Mouse (Mus musculus) intestine, embryonic 16.5 days (tissue): ENCODE results near the gene 4921504E06Rik. TPM values are rescaled to one million over a fixed set of nuclear protein-coding genes. Genes with fewer than 3 reads are reported as not detected.

Experiments used
- ATAC-seq: fragments of 200-750 bp; cut with Nextera tagmentation; 2 replicates; pipeline ENCODE4 v1.8.0; 2017; ENCODE audit warnings: moderate TSS enrichment, moderate library complexity
- H3K27ac ChIP-seq: fragments of 300-500 bp; sonication (generic); 2 replicates; pipeline ENCODE4 v1.5.1; 2014; ENCODE audit warnings: mild to moderate bottlenecking, low read length
- H3K27me3 ChIP-seq: fragments of 300-500 bp; sonication (generic); replicated peaks from 2 replicates; pipeline ENCODE4 v1.6.1; 2014; ENCODE audit warnings: low read length, control low read depth, mixed read lengths; ENCODE audit not compliant: control insufficient read depth, insufficient read depth
- H3K36me3 ChIP-seq: fragments of 300-500 bp; sonication (generic); 2 replicates; pipeline ENCODE4 v1.6.1; 2014; ENCODE audit warnings: low read length, control low read depth; ENCODE audit not compliant: control insufficient read depth, insufficient read depth
- H3K4me1 ChIP-seq: fragments of 300-500 bp; sonication (generic); 2 replicates; pipeline ENCODE4 v1.6.1; 2014; ENCODE audit warnings: low read length, control low read depth, mixed read lengths; ENCODE audit not compliant: control insufficient read depth, insufficient read depth
- H3K4me2 ChIP-seq: fragments of 300-500 bp; sonication (generic); 2 replicates; pipeline ENCODE4 v1.6.1; 2014; ENCODE audit warnings: low read depth, low read length, control low read depth
- H3K4me3 ChIP-seq: fragments of 300-500 bp; sonication (generic); 2 replicates; pipeline ENCODE4 v1.5.1; 2014; ENCODE audit warnings: mild to moderate bottlenecking, low read length
- H3K9ac ChIP-seq: fragments of 300-500 bp; sonication (generic); 2 replicates; pipeline ENCODE4 v1.6.1; 2014; ENCODE audit warnings: low read depth, low read length
- H3K9me3 ChIP-seq: fragments of 300-500 bp; sonication (generic); 2 replicates; pipeline ENCODE4 v1.6.1; 2016; ENCODE audit warnings: low read length, control low read depth; ENCODE audit not compliant: control insufficient read depth
- WGBS: fragments of 180-500 bp; shearing (Covaris S2); extraction: QIAGEN DNeasy Blood & Tissue Kit; methylation state at CpG from one replicate; pipeline ENCODE4 v1.1.7; 2014; 5-methylcytosine and 5-hydroxymethylcytosine counted together
- polyA plus RNA-seq: library from polyadenylated mRNA; unstranded; fragments of >200 nt; fragmentation: Nextera tagmentation; extraction: Ambion mirVana; gene quantifications from 2 replicates; pipeline ENCODE4 v1.2.1, GENCODE M21; 2015

4921504E06Rik gene
- polyA plus RNA-seq, 1 experiment from 2014 or later = not detected

DNA sequence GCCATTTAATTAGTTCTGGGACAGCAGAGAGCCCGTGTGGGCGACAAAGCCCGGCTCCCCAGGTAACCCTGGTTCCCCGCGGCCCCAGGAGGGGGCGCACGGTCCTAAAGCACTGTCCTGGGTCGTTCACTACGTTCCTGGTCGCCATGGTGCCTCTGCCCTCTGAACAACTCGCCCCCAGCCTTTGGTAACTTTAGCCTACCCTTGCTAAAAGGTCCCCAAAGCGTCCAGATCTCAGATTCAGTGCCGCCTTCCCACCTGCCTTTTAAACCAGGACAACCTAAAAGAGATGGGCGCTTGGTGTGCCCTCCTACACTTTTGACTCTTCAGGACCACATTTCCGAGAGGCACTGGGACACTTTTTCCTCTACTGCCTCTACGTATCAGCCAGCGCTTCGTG lies 122.5 kb downstream of the 4921504E06Rik start:
- H3K4me2 ChIP-seq = no peak overlapping the region
- no peaks in the 10 kb centered on the region for H3K36me3 ChIP-seq
- H3K4me3 ChIP-seq = peak overlapping the region; percentile 22; the same call in 1 of the 2 replicates
- no peaks in the 10 kb centered on the region for H3K4me1 ChIP-seq
- peaks cover 51% of the 10 kb centered on the region for H3K27me3 ChIP-seq
- peak; percentile 74 for ATAC-seq
- no peak overlapping the region for H3K27ac ChIP-seq
- H3K9me3 ChIP-seq = no peaks in the 10 kb centered on the region
- H3K9ac ChIP-seq = 0 out of 2 replicates have a peak overlapping the region, but pooled peaks have one; percentile 7
- WGBS = under 1% methylated on average over 18 of the region's 18 CpGs

- Histone ChIP-seq H3K4me3 (peak overlapping the region; percentile 22; the same call in 1 of the 2 replicates), H3K27ac (no peak overlapping the region), H3K36me3 (no peaks in the 10 kb centered on the region), H3K4me2 (no peak overlapping the region), H3K9me3 (no peaks in the 10 kb centered on the region), H3K27me3 (peaks cover 51% of the 10 kb centered on the region), H3K4me1 (no peaks in the 10 kb centered on the region), H3K9ac (no peak overlapping the region)
- WGBS = under 1% methylated on average over 33 of the region's 33 CpGs
- 0 out of 2 replicates have a peak, but pooled peaks have one; percentile 47 for ATAC-seq
Measured at GRCm38 (mm10) chr2:19430746-19431145, 123.0 kb downstream of the 4921504E06Rik start.

DNA sequence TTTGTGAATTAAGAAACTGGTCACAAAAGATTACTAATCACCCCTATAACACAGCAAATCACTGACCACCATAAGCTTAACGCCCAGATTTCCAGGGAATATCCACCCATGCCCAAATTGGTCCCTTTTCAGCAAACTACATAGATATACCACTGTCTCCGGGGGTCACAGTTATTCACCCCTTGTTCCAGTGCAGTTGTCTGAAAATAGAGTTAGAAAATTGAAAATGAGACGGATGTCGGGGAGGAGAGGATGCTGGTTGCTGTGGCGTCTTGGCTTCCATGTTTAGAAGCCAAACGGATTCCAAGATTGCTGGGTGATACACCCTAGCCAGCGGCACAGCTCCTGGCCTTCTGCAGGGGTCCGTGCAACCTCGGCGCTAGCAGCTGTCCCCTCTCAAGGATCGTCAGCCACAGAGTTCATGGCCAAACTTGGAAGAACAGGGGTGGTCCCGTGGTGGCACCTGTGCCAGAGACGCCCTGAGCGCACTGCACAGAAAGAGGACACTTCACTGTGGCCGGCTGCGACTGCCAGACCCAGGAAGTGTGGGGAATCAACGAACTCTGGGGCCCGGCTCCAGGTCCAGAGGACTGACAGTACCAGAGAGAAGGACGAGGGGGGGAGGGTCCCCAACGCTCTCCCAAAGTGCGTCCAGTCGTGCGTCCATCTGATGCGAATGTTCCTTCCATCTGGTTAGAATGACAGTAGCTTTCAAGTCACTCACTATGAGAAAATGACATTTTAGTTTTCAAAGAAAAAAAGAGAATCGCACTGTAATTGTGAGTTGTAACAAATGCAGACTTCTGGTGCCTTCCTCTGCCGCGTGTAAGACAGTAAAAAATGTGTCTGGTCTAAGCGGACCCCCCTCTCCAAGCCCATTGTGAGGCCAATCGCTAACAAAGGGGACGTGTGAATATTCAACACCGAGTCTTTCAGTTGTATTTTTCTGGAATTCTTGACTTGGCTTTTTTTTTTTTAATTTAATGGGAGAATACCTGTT lies 123.7 kb downstream of the 4921504E06Rik start:
- Histone ChIP-seq H3K9ac (no peak overlapping the region), H3K27me3 (peaks cover 51% of the 10 kb centered on the region), H3K27ac (no peak overlapping the region), H3K4me1 (no peaks in the 10 kb centered on the region), H3K4me2 (no peak overlapping the region), H3K36me3 (no peaks in the 10 kb centered on the region), H3K9me3 (no peaks in the 10 kb centered on the region), H3K4me3 (peak overlapping the region; percentile 22; the same call in 1 of the 2 replicates)
- no peak for ATAC-seq
- WGBS = 5% methylated on average over 31 of the region's 31 CpGs

GRCm38 (mm10) chr2:19429031-19429430 lies 124.7 kb downstream of the 4921504E06Rik start:
- ATAC-seq = no peak
- H3K36me3 ChIP-seq = no peaks in the 10 kb centered on the region
- H3K9ac ChIP-seq = no peak overlapping the region
- H3K27me3 ChIP-seq = peaks cover 50% of the 10 kb centered on the region
- no peaks in the 10 kb centered on the region for H3K9me3 ChIP-seq
- WGBS = 3% methylated on average over 10 of the region's 10 CpGs
- no peak overlapping the region for H3K27ac ChIP-seq
- no peaks in the 10 kb centered on the region for H3K4me1 ChIP-seq
- H3K4me3 ChIP-seq = no peak overlapping the region
- no peak overlapping the region for H3K4me2 ChIP-seq

DNA sequence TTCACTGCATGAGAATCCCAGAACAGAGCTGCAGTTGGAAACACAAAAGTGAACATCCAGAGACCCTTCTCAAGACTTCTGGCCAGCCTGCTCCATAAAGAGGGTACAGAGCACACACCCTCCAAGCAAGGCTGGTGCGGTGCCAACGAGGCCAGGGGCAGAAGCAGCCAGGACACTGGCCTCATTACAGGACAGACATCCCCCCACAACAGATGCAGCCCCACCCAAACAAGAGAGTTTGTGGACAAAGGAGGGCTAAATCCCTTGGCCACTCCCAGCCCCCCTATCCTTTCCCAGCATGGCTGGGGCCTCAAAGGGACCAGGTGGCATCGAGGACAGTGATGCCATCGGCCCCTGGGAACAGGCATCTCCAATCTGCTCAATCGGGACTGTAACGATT lies 130.6 kb downstream of the 4921504E06Rik start:
- H3K9me3 ChIP-seq = no peaks in the 10 kb centered on the region
- peaks cover 3% of the 10 kb centered on the region; the same call in 1 of the 2 replicates for H3K27me3 ChIP-seq
- no peak overlapping the region for H3K27ac ChIP-seq
- WGBS = 75% methylated on average over 6 of the region's 6 CpGs
- H3K36me3 ChIP-seq = no peaks in the 10 kb centered on the region
- H3K4me3 ChIP-seq = no peak overlapping the region
- no peak for ATAC-seq
- no peaks in the 10 kb centered on the region for H3K4me1 ChIP-seq
- H3K4me2 ChIP-seq = no peak overlapping the region
- no peak overlapping the region for H3K9ac ChIP-seq

- Histone ChIP-seq H3K9me3 (no peaks in the 10 kb centered on the region), H3K4me2 (no peak overlapping the region), H3K36me3 (no peaks in the 10 kb centered on the region), H3K4me1 (no peaks in the 10 kb centered on the region), H3K27me3 (0 out of 2 replicates have a peak, but pooled peaks cover 3% of the 10 kb centered on the region), H3K4me3 (no peak overlapping the region), H3K27ac (no peak overlapping the region), H3K9ac (no peak overlapping the region)
- ATAC-seq = no peak
Measured at GRCm38 (mm10) chr2:19422226-19422625, 131.5 kb downstream of the 4921504E06Rik start.

GRCm38 (mm10) chr2:19419686-19420345 lies 133.9 kb downstream of the 4921504E06Rik start:
- H3K27me3 ChIP-seq = no peaks in the 10 kb centered on the region
- WGBS = 44% methylated on average over 1 of the region's 1 CpGs
- no peaks in the 10 kb centered on the region for H3K9me3 ChIP-seq
- no peak overlapping the region for H3K27ac ChIP-seq
- no peak overlapping the region for H3K9ac ChIP-seq
- no peak overlapping the region for H3K4me3 ChIP-seq
- H3K36me3 ChIP-seq = no peaks in the 10 kb centered on the region
- H3K4me2 ChIP-seq = no peak overlapping the region
- H3K4me1 ChIP-seq = no peaks in the 10 kb centered on the region
- ATAC-seq = no peak

DNA sequence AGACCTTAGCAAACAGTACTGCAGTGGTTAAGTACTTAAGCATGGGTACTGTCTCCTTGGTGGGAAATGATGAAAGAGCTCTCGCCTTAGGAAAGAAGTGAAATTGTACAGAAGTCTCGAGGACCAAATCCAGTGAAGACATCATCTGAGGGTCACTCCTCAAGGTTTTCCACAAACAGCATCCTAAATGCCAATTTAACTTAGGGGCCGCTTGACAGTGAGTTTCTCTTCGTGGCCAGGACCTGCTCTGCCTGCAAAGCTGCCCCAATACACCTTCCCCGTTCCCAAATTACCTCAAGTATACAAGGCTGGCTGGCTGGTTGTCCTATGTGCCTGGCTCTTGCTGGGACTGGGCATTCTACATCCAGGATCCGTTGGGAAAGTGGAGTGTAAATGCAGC lies 137.6 kb downstream of the 4921504E06Rik start:
- Histone ChIP-seq H3K9ac (no peak overlapping the region), H3K27me3 (no peaks in the 10 kb centered on the region), H3K4me2 (no peak overlapping the region), H3K9me3 (no peaks in the 10 kb centered on the region), H3K36me3 (no peaks in the 10 kb centered on the region), H3K27ac (no peak overlapping the region), H3K4me1 (no peaks in the 10 kb centered on the region), H3K4me3 (no peak overlapping the region)
- no peak for ATAC-seq
- WGBS = 68% methylated on average over 6 of the region's 6 CpGs

- Histone ChIP-seq H3K27ac (no peak overlapping the region), H3K27me3 (no peaks in the 10 kb centered on the region), H3K36me3 (no peaks in the 10 kb centered on the region), H3K4me1 (no peaks in the 10 kb centered on the region), H3K9me3 (no peaks in the 10 kb centered on the region), H3K4me2 (peak overlapping the region; percentile 47), H3K4me3 (peak overlapping the region; percentile 25), H3K9ac (no peak overlapping the region)
- peak; percentile 55 for ATAC-seq
- under 1% methylated on average over 6 of the region's 6 CpGs for WGBS
Measured at GRCm38 (mm10) chr2:19415063-19415521, 138.6 kb downstream of the 4921504E06Rik start.
